8 mouse cellular contexts compared by ENCODE assay signal in genomic region chr14:54228933-54229713, GRCm38 (mm10). TPM values are rescaled to one million over a fixed set of nuclear protein-coding genes. Genes with fewer than 3 reads are reported as not detected.
DNase-seq lines count a peak whose midpoint lies in the region; ATAC-seq lines count a peak whose summit lies in the region.

No protein-coding gene starts in this region.

- no peak for DNase-seq in liver, embryonic 11.5 days (ENCODE audit: low spot score)
- no peak for DNase-seq in liver
- DNase-seq in limb, embryonic 11.5 days (ENCODE audit: low spot score): peak; percentile 29
- DNase-seq in retina, postnatal 1 day: peak; percentile 69
- no peak for DNase-seq in layer of hippocampus, adult 9-11 months
- no peak for DNase-seq in gastrocnemius, adult 18-20 months (ENCODE audit: low spot score)
- no peak for DNase-seq in kidney, postnatal 36 days

- ATAC-seq in liver, embryonic 11.5 days (replicated peaks; ENCODE audit: low FRiP score): no peak
- ATAC-seq in embryonic facial prominence, embryonic 13.5 days (ENCODE audit: insufficient number of reproducible peaks, insufficient read depth, low FRiP score, low TSS enrichment, low read depth): no peak
- no peak for ATAC-seq in limb, embryonic 11.5 days (ENCODE audit: insufficient number of reproducible peaks, low FRiP score, low TSS enrichment, low read depth)

- peak overlapping the region; percentile 84 for H3K4me2 ChIP-seq in liver, embryonic 11.5 days
- peak overlapping the region; percentile 62 for H3K4me2 ChIP-seq in embryonic facial prominence, embryonic 13.5 days
- peak overlapping the region; percentile 54 for H3K4me2 ChIP-seq in limb, embryonic 11.5 days (ENCODE audit: low read depth, severe bottlenecking)

- no peaks in the 10 kb centered on the region for H3K36me3 ChIP-seq in liver, embryonic 11.5 days (ENCODE audit: control insufficient read depth, insufficient read depth, low read length)
- H3K36me3 ChIP-seq in embryonic facial prominence, embryonic 13.5 days: peaks cover under 1% of the 10 kb centered on the region; the same call in 1 of the 2 replicates
- no peaks in the 10 kb centered on the region for H3K36me3 ChIP-seq in limb, embryonic 11.5 days (ENCODE audit: control insufficient read depth, insufficient read depth, low read length)

- peak overlapping the region; percentile 43; the same call in 1 of the 2 replicates for H3K9ac ChIP-seq in liver, embryonic 11.5 days (ENCODE audit: low read depth, low read length)
- peak overlapping the region; percentile 65 for H3K9ac ChIP-seq in embryonic facial prominence, embryonic 13.5 days
- peak overlapping the region; percentile 8 for H3K9ac ChIP-seq in limb, embryonic 11.5 days (ENCODE audit: low read length)

- H3K9me3 ChIP-seq in liver, embryonic 11.5 days (ENCODE audit: control insufficient read depth, low read length): no peaks in the 10 kb centered on the region
- H3K9me3 ChIP-seq in embryonic facial prominence, embryonic 13.5 days: no peaks in the 10 kb centered on the region
- H3K9me3 ChIP-seq in limb, embryonic 11.5 days (ENCODE audit: control insufficient read depth, low read length): no peaks in the 10 kb centered on the region

- peaks cover 50% of the 10 kb centered on the region for H3K4me1 ChIP-seq in liver, embryonic 11.5 days (replicated peaks; ENCODE audit: control insufficient read depth, insufficient read depth, low read length)
- peaks cover 35% of the 10 kb centered on the region for H3K4me1 ChIP-seq in embryonic facial prominence, embryonic 13.5 days
- H3K4me1 ChIP-seq in limb, embryonic 11.5 days (ENCODE audit: control insufficient read depth, insufficient read depth, low read length): peaks cover 20% of the 10 kb centered on the region

- H3K27ac ChIP-seq in liver, embryonic 11.5 days (ENCODE audit: low read depth, low read length): no peak overlapping the region
- no peak overlapping the region for H3K27ac ChIP-seq in embryonic facial prominence, embryonic 13.5 days
- no peak overlapping the region for H3K27ac ChIP-seq in limb, embryonic 11.5 days (replicated peaks; ENCODE audit: low read depth, low read length)

- WGBS in liver, embryonic 11.5 days: 18% methylated on average over 25 of the region's 25 CpGs
- 12% methylated on average over 25 of the region's 25 CpGs for WGBS in embryonic facial prominence, embryonic 13.5 days
- WGBS in limb, embryonic 11.5 days: 5% methylated on average over 25 of the region's 25 CpGs

- H3K27me3 ChIP-seq in liver, embryonic 11.5 days (replicated peaks; ENCODE audit: control insufficient read depth, insufficient read depth, low read length): no peaks in the 10 kb centered on the region
- 0 out of 2 replicates have a peak, but pooled peaks cover 4% of the 10 kb centered on the region for H3K27me3 ChIP-seq in embryonic facial prominence, embryonic 13.5 days
- H3K27me3 ChIP-seq in limb, embryonic 11.5 days (ENCODE audit: control insufficient read depth, insufficient read depth, low read length): no peaks in the 10 kb centered on the region

- H3K4me3 ChIP-seq in liver, embryonic 11.5 days (ENCODE audit: low read depth, low read length): peak overlapping the region; percentile 20
- H3K4me3 ChIP-seq in embryonic facial prominence, embryonic 13.5 days: peak overlapping the region; percentile 36
- H3K4me3 ChIP-seq in limb, embryonic 11.5 days (ENCODE audit: low read depth, low read length): peak overlapping the region; percentile 7

RNA-seq across cellular contexts. Expression of gene Dad1, which starts 24.8 kb away (rescaled TPM):
- polyA plus RNA-seq in liver, embryonic 11.5 days (2014; fragmentation: Nextera tagmentation; extraction: Ambion mirVana): 309 and 312 TPM in 2 replicates
- polyA plus RNA-seq in embryonic facial prominence, embryonic 13.5 days (2015; fragmentation: Nextera tagmentation; extraction: Ambion mirVana): 340 and 359 TPM in 2 replicates
- polyA plus RNA-seq in limb, embryonic 11.5 days (2014; fragmentation: Nextera tagmentation; extraction: Ambion mirVana): 234 and 250 TPM in 2 replicates
- 10 to 100 TPM; 66.6 to 77.4 TPM for total RNA-seq in gastrocnemius, adult 18-20 months (2021)

RNA-seq across cellular contexts. Expression of gene Abhd4, which starts 24.9 kb away (rescaled TPM):
- 27.6 and 28.2 TPM in 2 replicates for polyA plus RNA-seq in liver, embryonic 11.5 days (2014; fragmentation: Nextera tagmentation; extraction: Ambion mirVana)
- polyA plus RNA-seq in embryonic facial prominence, embryonic 13.5 days (2015; fragmentation: Nextera tagmentation; extraction: Ambion mirVana): 50.5 TPM in 2 replicates
- 38.9 and 40.9 TPM in 2 replicates for polyA plus RNA-seq in limb, embryonic 11.5 days (2014; fragmentation: Nextera tagmentation; extraction: Ambion mirVana)
- total RNA-seq in gastrocnemius, adult 18-20 months (2021): 10 to 100 TPM; 19.4 to 19.5 TPM

RNA-seq across cellular contexts. Expression of gene Olfr49, which starts 55.6 kb away (rescaled TPM):
- not detected in 2 replicates for polyA plus RNA-seq in liver, embryonic 11.5 days (2014; fragmentation: Nextera tagmentation; extraction: Ambion mirVana)
- not detected in 2 replicates for polyA plus RNA-seq in embryonic facial prominence, embryonic 13.5 days (2015; fragmentation: Nextera tagmentation; extraction: Ambion mirVana)
- not detected in 2 replicates for polyA plus RNA-seq in limb, embryonic 11.5 days (2014; fragmentation: Nextera tagmentation; extraction: Ambion mirVana)
- total RNA-seq in gastrocnemius, adult 18-20 months (2021): not detected

Comparison
In these comparisons a context has a peak if more than half of its experiments do, and no peak if none do; other contexts are left out.
1. DNase-seq: peak in limb, embryonic 11.5 days (single experiment) and retina, postnatal 1 day (single experiment); none in liver, embryonic 11.5 days (single experiment), liver (single experiment), layer of hippocampus, adult 9-11 months (single experiment), gastrocnemius, adult 18-20 months (single experiment) and kidney, postnatal 36 days (0 of 2).
2. H3K9ac ChIP-seq: peak in every context shown above with its lines; median percentile 65 in embryonic facial prominence, embryonic 13.5 days; 43 in liver, embryonic 11.5 days; 8 in limb, embryonic 11.5 days.
3. Peak in every context shown above with its lines, with median percentiles within 50 percentile points of each other: H3K4me2 ChIP-seq and H3K4me3 ChIP-seq.